In the genomic region with DNA sequence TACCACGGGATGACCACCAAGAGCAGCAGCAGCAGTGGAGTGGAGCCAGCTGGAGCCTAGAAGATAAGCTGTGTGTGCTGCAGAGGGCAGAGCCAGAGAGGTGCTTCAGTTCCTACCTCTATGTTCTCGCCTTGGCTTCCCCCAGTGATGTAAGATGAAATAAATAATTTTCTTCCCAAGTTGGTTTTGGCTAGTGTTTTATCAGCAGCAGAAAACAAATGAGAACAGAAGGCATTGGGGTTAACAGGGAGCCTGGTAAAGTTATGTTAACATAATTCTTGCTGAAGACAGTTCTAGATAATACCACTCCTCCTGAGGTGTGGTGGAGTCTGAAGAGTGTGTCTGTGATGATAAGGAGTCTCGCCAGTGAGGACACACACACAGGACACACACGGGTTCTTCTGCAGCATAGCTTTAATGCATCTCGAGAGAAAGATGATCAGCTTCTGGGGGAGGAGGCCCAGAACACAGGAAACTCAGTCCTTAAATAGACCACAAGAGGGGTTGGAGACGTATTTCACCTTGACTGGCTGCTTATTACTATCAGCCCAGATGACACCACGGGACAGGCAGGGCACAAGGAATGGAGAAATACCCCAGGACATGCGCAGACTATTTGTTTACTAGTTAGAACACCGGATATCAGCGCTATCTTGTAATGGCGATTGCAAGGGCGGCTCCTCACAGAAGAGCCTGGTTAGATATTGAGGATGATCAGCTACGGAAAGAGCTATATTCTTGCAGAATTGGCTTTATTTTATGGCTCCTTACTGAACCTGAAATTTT, we compare ENCODE assay signal across 30 mouse cellular contexts. TPM values are rescaled to one million over a fixed set of nuclear protein-coding genes. Genes with fewer than 3 reads are reported as not detected.
A peak's percentile ranks its signal among the peaks of the same experiment; 100 is the strongest.
DNase-seq lines count a peak whose midpoint lies in the region; ATAC-seq and TF ChIP-seq lines count a peak whose summit lies in the region.
"Not testable (repeated sequence)": the region's sequence is repeated elsewhere in the genome, so short reads cannot be mapped to it uniquely, and the experiment has no call there.
"Had no signal": no experiment of that assay in that cellular context is flagged by ENCODE, and none has a peak within 500 bp of the region (broad histone marks: within the 10 kb centered on the region; RNA-seq: fewer than 3 reads in every experiment).

No protein-coding gene starts in this region.

- not testable (repeated sequence) for TF ChIP-seq CTCF in bone marrow, adult 2 months (IDR thresholded peaks at IDR 0.05; ENCODE audit: control insufficient read depth, insufficient read depth, low read length)

- ATAC-seq in erythroblast, adult 5-6 weeks (replicated peaks; ENCODE audit: low FRiP score, poor library complexity, severe bottlenecking): peak; percentile 96
- ATAC-seq in liver, embryonic 13.5 days (ENCODE audit: low read depth): peak; percentile 96
- peak; percentile 89 for ATAC-seq in liver, embryonic 16.5 days (ENCODE audit: low read depth)
- peak; percentile 90 for ATAC-seq in megakaryocyte-erythroid progenitor cell, adult 5-6 weeks (replicated peaks; ENCODE audit: low FRiP score, low TSS enrichment, poor library complexity, severe bottlenecking)

- DNase-seq in heart, embryonic 10.5 days (ENCODE audit: low spot score): peak; percentile 16
- DNase-seq in liver, embryonic 13.5 days: not testable (repeated sequence)

- H3K36me3 ChIP-seq in heart, embryonic 10.5 days; liver, embryonic 13.5 days; liver, embryonic 16.5 days (ENCODE audit: control insufficient read depth, insufficient read depth): not testable (repeated sequence)

- not testable (repeated sequence) for H3K4me3 ChIP-seq in bone marrow, adult 2 months (replicated peaks; ENCODE audit: control insufficient read depth, low read depth, low read length); heart, embryonic 10.5 days; liver, embryonic 13.5 days (replicated peaks); liver, embryonic 16.5 days (ENCODE audit: low read depth, low read length)

- WGBS in bone marrow, adult 2 months: 74% methylated on average over 13 of the region's 13 CpGs
- WGBS in heart, embryonic 10.5 days: 77% methylated on average over 13 of the region's 13 CpGs
- WGBS in liver, embryonic 13.5 days (ENCODE audit: insufficient replicate concordance): 55% methylated on average over 13 of the region's 13 CpGs
- WGBS in liver, embryonic 16.5 days (ENCODE audit: insufficient replicate concordance): 50% methylated on average over 13 of the region's 13 CpGs

- H3K27ac ChIP-seq in bone marrow, adult 2 months (ENCODE audit: control insufficient read depth, insufficient read depth, low read depth, low read length, poor library complexity): peak overlapping the region; percentile 69
- not testable (repeated sequence) for H3K27ac ChIP-seq in heart, embryonic 10.5 days
- H3K27ac ChIP-seq in liver, embryonic 13.5 days: peak overlapping the region; percentile 68
- H3K27ac ChIP-seq in liver, embryonic 16.5 days (ENCODE audit: low read length): peak overlapping the region; percentile 40; the same call in 1 of the 2 replicates

- not testable (repeated sequence) for TF ChIP-seq POLR2A in bone marrow, adult 2 months (IDR thresholded peaks at IDR 0.05; ENCODE audit: borderline replicate concordance, control insufficient read depth, low read depth, low read length)

- H3K4me2 ChIP-seq in liver, embryonic 13.5 days: 0 out of 2 replicates have a peak overlapping the region, but pooled peaks have one; percentile 14
- not testable (repeated sequence) for H3K4me2 ChIP-seq in liver, embryonic 16.5 days (ENCODE audit: low read depth, low read length)

- not testable (repeated sequence) for H3K9me3 ChIP-seq in heart, embryonic 10.5 days; liver, embryonic 13.5 days (replicated peaks); liver, embryonic 16.5 days (replicated peaks; ENCODE audit: control insufficient read depth, low read length)

- H3K27me3 ChIP-seq in heart, embryonic 10.5 days (ENCODE audit: insufficient read depth, poor library complexity, severe bottlenecking); liver, embryonic 13.5 days; liver, embryonic 16.5 days (ENCODE audit: control insufficient read depth, insufficient read depth, low read depth, low read length): not testable (repeated sequence)

- not testable (repeated sequence) for H3K9ac ChIP-seq in liver, embryonic 13.5 days; liver, embryonic 16.5 days (ENCODE audit: low read depth, low read length)

- H3K4me1 ChIP-seq in bone marrow, adult 2 months (ENCODE audit: control insufficient read depth, insufficient read depth, low read length); heart, embryonic 10.5 days; liver, embryonic 13.5 days (replicated peaks); liver, embryonic 16.5 days (ENCODE audit: control insufficient read depth, low read depth, low read length): not testable (repeated sequence)

RNA-seq across cellular contexts. Expression of a gene that starts 14.9 kb away (rescaled TPM):
- polyA plus RNA-seq in bone marrow, adult 2 months (2011; ENCODE audit: insufficient read depth, insufficient read length, low replicate concordance, missing spikeins): 1.2 TPM in 1 of 2 replicates, not detected in the other
- total RNA-seq in erythroblast, adult 5-6 weeks (2015; ENCODE audit: low replicate concordance): not detected in 2 replicates
- total RNA-seq in erythroblast, adult 5-6 weeks (2017; ENCODE audit: low replicate concordance): not detected in 2 replicates
- 14.2 and 22.7 TPM in 2 replicates for polyA plus RNA-seq in heart, embryonic 10.5 days (2016; fragmentation: Nextera tagmentation; extraction: Ambion mirVana)
- 0.05 and 0.13 TPM in 2 replicates for polyA plus RNA-seq in liver, embryonic 13.5 days (2015; fragmentation: Nextera tagmentation; extraction: Ambion mirVana)
- 0.09 and 0.11 TPM in 2 replicates for polyA plus RNA-seq in liver, embryonic 16.5 days (2015; fragmentation: Nextera tagmentation; extraction: Ambion mirVana)
- not detected in 2 replicates for total RNA-seq in megakaryocyte-erythroid progenitor cell, adult 5-6 weeks (2014; fragmentation: Nextera tagmentation)
- total RNA-seq in megakaryocyte-erythroid progenitor cell, adult 5-6 weeks (2017): not detected in 2 replicates
- total RNA-seq: granulocyte monocyte progenitor cell, adult 5-6 weeks; hematopoietic stem cell, adult 5-6 weeks had no signal
- polyA plus RNA-seq: Patski had no signal

RNA-seq across cellular contexts. Expression of a gene that starts 23.2 kb away (rescaled TPM):
- not detected in 2 replicates for polyA plus RNA-seq in bone marrow, adult 2 months (2011; ENCODE audit: insufficient read depth, insufficient read length, low replicate concordance, missing spikeins)
- total RNA-seq in erythroblast, adult 5-6 weeks (2015; ENCODE audit: low replicate concordance): not detected in 2 replicates
- not detected in 2 replicates for total RNA-seq in erythroblast, adult 5-6 weeks (2017; ENCODE audit: low replicate concordance)
- polyA plus RNA-seq in heart, embryonic 10.5 days (2016; fragmentation: Nextera tagmentation; extraction: Ambion mirVana): not detected in 2 replicates
- not detected in 2 replicates for polyA plus RNA-seq in liver, embryonic 13.5 days (2015; fragmentation: Nextera tagmentation; extraction: Ambion mirVana)
- polyA plus RNA-seq in liver, embryonic 16.5 days (2015; fragmentation: Nextera tagmentation; extraction: Ambion mirVana): not detected in 2 replicates
- not detected in 2 replicates for total RNA-seq in megakaryocyte-erythroid progenitor cell, adult 5-6 weeks (2014; fragmentation: Nextera tagmentation)
- total RNA-seq in megakaryocyte-erythroid progenitor cell, adult 5-6 weeks (2017): not detected in 2 replicates
- total RNA-seq: adrenal gland, adult 18-20 months; adrenal gland, postnatal 10 days; adrenal gland, postnatal 36 days; gastrocnemius, adult 18-20 months; gastrocnemius, postnatal 10 days; gastrocnemius, postnatal 36 days; granulocyte monocyte progenitor cell, adult 5-6 weeks; heart, adult 2 months; heart, postnatal 25 days; hematopoietic stem cell, adult 5-6 weeks had no signal
- polyA plus RNA-seq: C2C12; CD4-positive, CD25-positive, alpha-beta regulatory T cell, adult 4 months; embryonic facial prominence, embryonic 11.5 days; embryonic facial prominence, embryonic 14.5 days; forebrain, embryonic 10.5 days; forebrain, embryonic 13.5 days; forebrain, embryonic 16.5 days; heart, adult 2 months; heart, embryonic 11.5 days; heart, embryonic 14.5 days; heart, postnatal 0 days; hindbrain, embryonic 12.5 days; hindbrain, embryonic 15.5 days; intestine, embryonic 14.5 days; Patski had no signal
